Mouse (Mus musculus): ENCODE data around the gene Gm8947. TPM values are rescaled to one million over a fixed set of nuclear protein-coding genes. Genes with fewer than 3 reads are reported as not detected.
"Not testable (repeated sequence)": the region's sequence is repeated elsewhere in the genome, so short reads cannot be mapped to it uniquely, and the experiment has no call there.

The Gm8947 gene
- not detected for total RNA-seq (2021)
- long read RNA-seq, experiment 1, result 0 reads
- long read RNA-seq, experiment 2, result 0 reads

- DNase-seq (ENCODE audit: low spot score in 2 of 2), result not testable (repeated sequence)
Measured at GRCm38 (mm10) chr1:151192075-151192474, at the start of gene Gm8947. Gm8947 (plus strand) TSS chr1:151192376.

- DNase-seq (ENCODE audit: low spot score in 2 of 2), result no peak
Measured at GRCm38 (mm10) chr1:151144471-151145146, 47.6 kb upstream of the Gm8947 start.

DNA sequence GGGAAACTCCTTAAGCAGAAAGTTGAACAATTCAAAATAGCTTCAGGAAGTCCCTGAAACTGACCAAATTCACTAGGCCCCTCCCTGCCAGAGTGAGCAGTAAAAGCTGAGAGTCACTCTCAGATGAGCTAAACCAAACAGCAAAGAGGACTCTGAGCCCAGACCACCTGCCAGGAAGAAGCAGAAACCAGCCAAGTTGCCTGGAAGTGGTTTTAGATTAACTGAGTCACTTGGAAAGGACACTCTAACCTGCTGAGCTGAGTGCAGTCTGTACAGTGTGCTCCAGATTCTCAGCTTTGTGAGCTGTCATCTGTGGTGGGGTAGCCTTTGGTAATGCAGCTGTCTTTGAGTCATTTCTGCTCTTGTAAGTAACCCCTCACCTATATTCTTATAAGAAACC is 44.4 kb upstream of the Gm8947 start:
- DNase-seq (ENCODE audit: low spot score in 2 of 2), result no peak

- no peak for DNase-seq (ENCODE audit: low spot score in 2 of 2)
Measured at GRCm38 (mm10) chr1:151150211-151150610, 42.0 kb upstream of the Gm8947 start.

GRCm38 (mm10) chr1:151151089-151151488 is 41.1 kb upstream of the Gm8947 start:
- DNase-seq (ENCODE audit: low spot score in 2 of 2), result no peak

DNA sequence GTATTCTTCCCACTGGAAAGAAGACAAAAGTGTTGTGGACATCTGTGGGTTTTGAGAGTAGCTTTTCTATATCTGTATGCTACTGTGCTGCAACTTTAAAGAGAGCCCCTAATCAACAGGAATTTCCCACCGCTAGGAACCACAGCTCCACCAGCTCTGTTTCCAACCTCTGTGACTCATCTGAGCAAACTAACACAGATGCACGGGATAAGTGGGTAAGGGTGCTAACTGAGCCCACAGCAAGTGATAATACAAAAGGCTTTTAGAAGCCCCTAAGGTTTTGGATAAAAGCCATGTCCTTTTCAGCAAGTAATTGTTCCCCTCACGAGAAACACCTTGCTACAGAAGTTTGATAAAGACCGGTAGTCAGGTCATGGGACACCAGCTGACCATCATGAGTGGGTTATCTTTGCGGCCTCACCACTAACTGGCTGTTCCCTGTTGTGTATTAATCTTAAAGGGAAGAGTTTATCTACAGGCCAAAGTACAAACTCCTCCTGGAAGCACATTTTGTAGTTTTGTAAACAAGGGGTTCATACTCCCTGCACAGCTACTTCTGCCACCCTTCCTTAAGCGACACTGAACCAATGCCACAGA is 39.0 kb upstream of the Gm8947 start:
- no peak for DNase-seq (ENCODE audit: low spot score in 2 of 2)

DNA sequence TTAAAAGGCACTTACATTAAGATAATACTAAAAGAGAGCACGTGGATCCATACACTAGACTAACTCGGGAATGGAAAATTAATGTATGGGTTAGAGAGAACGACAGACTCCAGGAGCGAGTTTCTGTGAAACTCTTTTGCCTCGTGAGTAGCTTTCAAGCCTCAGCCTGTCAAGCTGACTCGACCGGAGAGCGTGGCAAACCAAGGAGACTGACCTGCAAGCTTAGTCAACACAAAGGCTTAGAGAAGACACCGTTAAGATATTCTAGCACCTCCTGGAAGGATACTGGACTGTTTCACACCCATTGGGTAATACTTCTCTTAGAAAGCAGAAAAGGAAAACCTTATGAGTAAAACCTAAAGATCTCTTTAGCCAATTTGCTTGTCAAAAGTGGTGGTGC is 38.0 kb upstream of the Gm8947 start:
- DNase-seq (ENCODE audit: low spot score in 2 of 2), result not testable (repeated sequence)

DNA sequence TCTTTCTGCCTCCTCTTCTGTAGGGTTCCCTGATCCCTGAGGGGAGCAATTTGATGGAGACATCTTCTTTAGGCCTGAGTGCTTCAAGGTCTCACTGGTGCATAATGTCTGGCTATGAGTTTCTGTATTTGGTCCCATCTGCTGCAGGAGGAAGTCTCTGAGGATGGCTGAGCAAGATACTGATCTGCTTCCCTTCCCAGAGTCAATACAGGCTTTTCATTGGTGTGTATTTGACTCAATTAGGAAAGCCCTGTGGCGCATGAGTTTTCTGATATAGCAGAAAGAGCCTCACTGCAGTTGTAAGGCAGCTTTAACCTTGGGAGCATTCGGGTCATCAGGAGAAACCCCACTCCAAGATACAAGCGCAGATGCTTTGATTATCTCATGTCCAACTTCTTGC is 36.0 kb upstream of the Gm8947 start:
- no peak for DNase-seq (ENCODE audit: low spot score in 2 of 2)

DNA sequence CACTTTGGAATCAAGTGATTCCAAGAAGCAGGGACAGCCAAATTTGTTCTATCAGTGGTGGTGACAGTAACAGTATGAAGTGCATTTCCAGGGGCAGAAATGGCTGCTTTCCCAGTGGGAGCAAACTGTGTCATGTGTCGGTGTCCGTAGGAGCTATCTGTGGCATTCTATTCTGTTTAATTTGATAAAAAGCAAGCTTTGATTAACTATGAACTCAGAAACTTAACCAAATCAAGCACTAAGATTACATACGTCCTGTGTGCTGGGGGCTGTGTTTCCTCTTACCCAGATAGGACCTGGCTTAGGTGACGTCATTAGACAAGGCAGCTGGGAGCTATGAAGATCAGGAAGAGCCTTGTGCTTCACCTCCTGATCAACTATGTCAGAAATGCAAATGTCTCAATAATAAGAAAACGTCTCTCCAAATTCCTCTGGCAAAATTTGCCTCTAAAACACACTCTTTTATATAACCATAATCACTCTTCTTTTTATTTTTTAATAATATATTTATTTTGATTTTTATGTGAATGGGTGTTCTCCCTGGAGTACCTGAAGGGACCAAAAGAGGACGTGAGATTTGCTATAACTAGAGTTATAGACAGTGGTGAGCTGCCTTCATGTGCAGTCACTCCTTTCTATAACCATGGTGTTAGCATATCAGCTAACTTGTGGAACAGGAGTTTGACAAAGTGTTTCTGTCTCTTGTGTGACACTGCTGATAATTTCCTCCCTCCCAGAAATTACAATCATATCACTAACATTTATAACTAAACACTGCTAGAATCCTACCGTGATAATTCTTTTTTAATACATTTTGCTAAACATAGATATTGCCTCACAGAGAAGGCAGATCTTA is 35.2 kb upstream of the Gm8947 start:
- DNase-seq (ENCODE audit: low spot score in 2 of 2), result no peak

GRCm38 (mm10) chr1:151157963-151158856 is 34.0 kb upstream of the Gm8947 start:
- peak in 1 of 2 experiments; percentile 25 for DNase-seq (ENCODE audit: low spot score in 2 of 2)

DNA sequence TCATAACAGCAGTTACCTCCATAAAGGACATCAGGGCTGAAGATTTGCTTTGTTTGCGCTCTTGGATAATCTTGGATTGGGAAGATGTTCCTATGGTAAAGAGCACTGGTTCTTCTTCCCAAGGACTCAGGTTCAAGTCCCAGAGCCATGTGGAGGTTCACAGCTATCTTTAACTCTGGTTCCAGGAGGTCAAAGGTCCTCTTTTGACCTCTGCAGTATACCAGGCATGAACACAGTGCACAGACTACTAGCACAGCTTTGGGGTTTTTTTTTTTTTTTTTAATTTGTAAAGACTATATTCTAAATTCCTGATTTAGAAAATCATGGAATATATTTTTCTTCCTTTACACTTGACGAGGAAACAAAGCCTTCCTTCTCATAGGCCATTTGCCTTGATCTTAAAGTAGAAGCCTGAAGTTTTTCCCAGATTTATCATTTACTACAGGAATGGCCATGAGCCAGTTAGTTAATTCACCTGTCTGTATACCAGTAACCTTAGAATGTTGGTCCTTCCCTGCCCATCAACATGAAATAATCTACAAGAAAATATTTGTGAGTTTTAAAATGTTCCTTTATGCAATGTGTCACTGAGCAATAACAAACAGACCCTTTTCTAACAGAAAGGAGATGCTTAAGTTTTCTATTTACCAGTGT is 33.2 kb upstream of the Gm8947 start:
- DNase-seq (ENCODE audit: low spot score in 2 of 2), result no peak

DNA sequence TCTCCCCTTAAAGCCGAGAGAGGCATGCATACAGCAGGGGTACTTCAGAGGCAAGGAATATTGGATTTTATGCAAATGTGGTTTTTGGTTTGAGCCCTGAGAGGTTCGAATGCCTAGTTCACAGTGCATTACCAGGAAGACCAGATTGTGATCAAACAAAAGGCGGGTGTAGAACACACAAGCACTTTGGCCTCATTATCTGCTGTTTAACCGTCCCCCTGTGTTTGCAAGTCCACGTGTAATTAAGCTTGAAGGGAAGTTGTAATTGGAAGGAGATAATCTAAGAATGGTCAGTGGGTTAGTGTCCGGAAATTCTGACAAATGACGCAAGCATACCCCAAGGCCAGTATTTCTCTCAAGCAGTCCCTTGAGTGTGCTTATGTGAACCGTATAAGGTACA is 26.1 kb upstream of the Gm8947 start:
- DNase-seq (ENCODE audit: low spot score in 2 of 2), result no peak

DNA sequence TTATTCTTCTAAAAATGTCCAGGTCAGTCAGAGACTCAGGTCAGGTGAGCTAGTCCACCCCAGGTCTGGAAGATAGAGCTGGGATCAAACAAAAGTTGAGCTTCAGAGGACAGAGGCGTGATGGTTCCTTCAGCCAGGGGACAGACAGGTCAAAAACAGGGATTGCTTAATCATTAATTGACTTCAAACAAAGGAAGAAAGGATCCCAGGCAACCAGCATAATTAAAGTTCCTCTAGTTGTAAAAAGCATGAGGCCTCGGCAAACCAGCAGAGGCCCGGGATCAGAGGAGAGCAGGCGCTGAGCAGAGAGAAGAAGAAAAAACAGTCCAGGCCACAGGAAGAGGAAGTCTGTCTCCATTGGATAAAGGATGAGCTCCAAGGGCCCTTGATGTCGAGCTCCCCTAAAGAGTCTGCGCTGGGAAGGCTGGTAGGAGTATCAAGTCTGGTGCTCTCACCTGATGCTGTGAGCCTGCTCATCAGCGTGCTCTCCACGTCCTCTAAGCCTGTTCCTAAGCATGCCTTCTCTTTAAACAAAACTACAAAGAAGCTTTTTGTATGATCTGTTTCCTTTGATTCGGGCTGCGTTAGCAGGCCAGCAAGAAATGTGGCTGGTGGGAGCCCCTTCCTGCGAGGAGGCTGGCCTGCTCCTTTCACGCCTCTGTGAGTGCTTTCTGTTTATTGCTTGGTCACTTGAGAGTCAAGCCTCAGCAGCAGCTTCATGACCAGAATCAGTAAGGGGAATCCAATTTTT is 24.7 kb upstream of the Gm8947 start:
- DNase-seq (ENCODE audit: low spot score in 2 of 2), result no peak

GRCm38 (mm10) chr1:151168637-151169036 is 23.5 kb upstream of the Gm8947 start:
- no peak for DNase-seq (ENCODE audit: low spot score in 2 of 2)

DNA sequence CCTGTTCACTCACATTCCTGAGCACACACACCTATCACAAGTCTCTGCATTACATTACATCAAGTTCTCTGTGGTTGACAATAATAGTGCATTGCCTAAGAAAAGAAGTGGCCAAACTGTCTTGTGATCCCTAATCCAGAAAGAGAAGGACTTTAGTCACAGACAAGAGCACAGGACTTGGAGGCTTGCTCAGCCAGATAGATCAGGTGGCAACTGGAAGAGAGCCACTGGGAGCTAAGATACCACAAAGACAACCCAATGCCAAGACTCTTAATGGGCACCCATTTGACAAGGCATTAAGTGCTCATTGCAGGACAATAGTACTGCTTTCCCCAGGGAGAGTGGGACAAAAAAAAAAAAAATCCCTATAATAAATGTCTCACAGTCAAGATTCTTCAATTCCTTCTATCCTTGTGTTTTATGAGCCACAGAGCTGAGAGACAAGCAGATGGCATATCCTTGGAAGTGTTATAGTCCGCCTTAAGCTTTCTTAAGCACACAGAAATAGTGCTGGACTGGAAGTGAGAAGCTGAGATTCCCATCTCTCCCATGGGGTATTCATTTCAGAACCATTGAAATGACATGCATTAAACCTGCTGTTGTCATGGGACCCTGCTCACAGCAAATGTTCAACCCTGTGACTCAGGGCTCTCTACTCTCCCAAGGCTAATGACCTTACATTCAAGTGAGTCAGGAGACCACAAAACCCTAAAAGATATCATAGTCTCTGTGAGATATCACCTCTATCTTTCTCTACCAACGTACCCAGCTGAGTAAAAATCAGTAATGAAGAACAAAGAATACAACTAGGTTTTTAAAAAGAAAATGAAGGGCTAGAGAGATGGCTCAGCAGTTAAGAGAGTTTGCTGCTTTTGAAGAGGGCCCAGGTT is 20.4 kb upstream of the Gm8947 start:
- DNase-seq (ENCODE audit: low spot score in 2 of 2), result no peak

- DNase-seq (ENCODE audit: low spot score in 2 of 2), result no peak
Measured at GRCm38 (mm10) chr1:151177030-151177936, 14.9 kb upstream of the Gm8947 start.

DNA sequence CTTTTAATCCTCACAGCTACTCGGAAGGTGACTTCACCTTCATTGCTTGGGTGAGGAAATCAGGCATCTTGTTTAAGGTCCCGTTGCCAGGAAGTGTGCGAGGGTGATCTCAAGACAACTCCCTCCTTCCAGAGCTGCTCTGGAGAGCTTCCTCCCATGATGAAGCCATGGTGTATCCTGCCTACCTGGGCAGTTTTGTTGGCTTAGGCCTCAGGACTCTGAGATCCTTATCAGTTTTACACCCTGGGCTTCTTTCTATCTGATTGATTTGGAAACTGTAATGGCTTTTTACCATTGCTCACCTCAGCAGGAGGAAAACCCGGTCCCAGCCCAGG is 14.3 kb upstream of the Gm8947 start:
- no peak for DNase-seq (ENCODE audit: low spot score in 2 of 2)
